Mouse (Mus musculus) midbrain, embryonic 11.5 days (tissue): Measurements from ENCODE around the gene Tnnt3. TPM values are rescaled to one million over a fixed set of nuclear protein-coding genes. Genes with fewer than 3 reads are reported as not detected.

Experiments used
- ATAC-seq: fragments of 200-750 bp; cut with Nextera tagmentation; 2 replicates; pipeline ENCODE4 v1.8.0; 2017; ENCODE audit warnings: moderate TSS enrichment, moderate library complexity; ENCODE audit not compliant: low FRiP score
- DNase-seq: peaks from one replicate; pipeline ENCODE4 v3.0.0; 2015; ENCODE audit warnings: low spot score; ENCODE audit errors: missing footprints
- H3K27ac ChIP-seq: fragments of 300-500 bp; sonication (generic); 2 replicates; pipeline ENCODE4 v1.5.1; 2014; ENCODE audit warnings: low read depth, low read length
- H3K27me3 ChIP-seq: fragments of 300-500 bp; sonication (generic); 2 replicates; pipeline ENCODE4 v1.6.1; 2014; ENCODE audit warnings: mild to moderate bottlenecking, low read length, moderate library complexity, mixed read lengths; ENCODE audit not compliant: control insufficient read depth, insufficient read depth
- H3K36me3 ChIP-seq: fragments of 300-500 bp; sonication (generic); 2 replicates; pipeline ENCODE4 v1.6.1; 2014; ENCODE audit warnings: mild to moderate bottlenecking, low read length, moderate library complexity, mixed read lengths; ENCODE audit not compliant: control insufficient read depth, insufficient read depth
- H3K4me1 ChIP-seq: fragments of 300-500 bp; sonication (generic); 2 replicates; pipeline ENCODE4 v1.6.1; 2014; ENCODE audit warnings: low read length; ENCODE audit not compliant: control insufficient read depth, insufficient read depth
- H3K4me2 ChIP-seq: fragments of 300-500 bp; sonication (generic); 2 replicates; pipeline ENCODE4 v1.6.1; 2014; ENCODE audit warnings: mild to moderate bottlenecking, moderate library complexity
- H3K4me3 ChIP-seq: fragments of 300-500 bp; sonication (generic); 2 replicates; pipeline ENCODE4 v1.5.1; 2014; ENCODE audit warnings: low read depth, low read length
- H3K9ac ChIP-seq: fragments of 300-500 bp; sonication (generic); 2 replicates; pipeline ENCODE4 v1.6.1; 2014; ENCODE audit warnings: low read length
- H3K9me3 ChIP-seq: fragments of 300-500 bp; sonication (generic); 2 replicates; pipeline ENCODE4 v1.6.1; 2016; ENCODE audit warnings: low read length; ENCODE audit not compliant: control insufficient read depth
- WGBS: fragments of 180-500 bp; shearing (Covaris S2); extraction: QIAGEN DNeasy Blood & Tissue Kit; methylation state at CpG from one replicate; pipeline ENCODE4 v1.1.7; 2014; 5-methylcytosine and 5-hydroxymethylcytosine counted together
- polyA plus RNA-seq: library from polyadenylated mRNA; unstranded; fragments of >200 nt; fragmentation: Nextera tagmentation; extraction: Ambion mirVana; gene quantifications from 2 replicates; pipeline ENCODE4 v1.2.1, GENCODE M21; 2014

Tnnt3 gene
- polyA plus RNA-seq, 1 experiment from 2014 or later: 2.0 TPM

DNA sequence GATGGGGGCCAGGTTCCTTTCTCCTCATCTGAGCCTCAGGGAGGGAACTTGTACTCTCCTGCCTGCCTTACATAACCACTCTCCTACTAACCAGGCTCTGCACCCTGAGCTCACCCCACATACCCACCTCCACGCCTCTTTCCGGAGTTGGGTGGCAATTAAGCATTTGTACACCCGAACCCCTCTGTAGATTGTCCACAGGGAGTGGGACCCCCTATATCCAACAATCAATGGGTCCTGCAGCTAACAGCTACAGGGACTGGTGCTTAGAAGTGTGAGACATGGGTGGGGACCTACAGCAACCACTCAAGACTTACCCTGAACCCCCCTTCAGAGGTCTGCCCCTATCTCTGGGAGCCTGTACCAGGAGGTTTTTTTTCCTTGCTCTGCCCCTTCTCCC lies 18.0 kb upstream of the Tnnt3 start:
- no peak overlapping the region for H3K9ac ChIP-seq
- WGBS: 95% methylated on average over 3 of the region's 3 CpGs

DNA sequence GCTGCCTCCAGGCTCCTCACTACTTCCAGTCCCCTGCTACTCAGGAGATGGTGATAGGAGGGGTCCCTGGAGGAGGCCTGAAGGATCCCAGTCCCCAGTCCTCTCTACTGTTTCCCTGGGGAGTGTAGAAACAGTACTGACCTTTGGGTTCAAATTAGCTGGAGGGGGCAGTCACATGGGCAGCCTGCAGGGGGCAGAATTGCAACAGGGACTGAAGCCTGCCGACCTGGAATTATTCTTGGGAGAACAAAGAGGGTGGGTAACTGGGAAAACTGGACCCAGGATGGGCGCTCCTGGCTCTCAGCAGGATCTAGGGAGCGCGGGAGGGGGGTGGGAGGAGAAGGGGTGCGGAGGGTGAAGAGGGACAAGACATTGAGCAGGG lies 17.5 kb upstream of the Tnnt3 start:
- DNase-seq: peak; percentile 97
- Histone ChIP-seq H3K4me3 (peak overlapping the region; percentile 19; the same call in 1 of the 2 replicates), H3K27me3 (no peaks in the 10 kb centered on the region), H3K27ac (peak overlapping the region; percentile 32), H3K4me2 (peak overlapping the region; percentile 46), H3K9ac (peak overlapping the region; percentile 77), H3K9me3 (no peaks in the 10 kb centered on the region), H3K36me3 (no peaks in the 10 kb centered on the region), H3K4me1 (peaks cover 18% of the 10 kb centered on the region)
- ATAC-seq: peak; percentile 38
- WGBS: 7% methylated on average over 5 of the region's 5 CpGs

More for the DNA sequence above, 18.0 kb upstream of the Tnnt3 start:
- peak; percentile 77 for DNase-seq
- H3K4me1 ChIP-seq: peaks cover 18% of the 10 kb centered on the region
- no peaks in the 10 kb centered on the region for H3K27me3 ChIP-seq
- H3K9me3 ChIP-seq: no peaks in the 10 kb centered on the region
- no peak for ATAC-seq
- H3K4me3 ChIP-seq: no peak overlapping the region
- no peak overlapping the region for H3K27ac ChIP-seq
- no peaks in the 10 kb centered on the region for H3K36me3 ChIP-seq
- H3K4me2 ChIP-seq: no peak overlapping the region

DNA sequence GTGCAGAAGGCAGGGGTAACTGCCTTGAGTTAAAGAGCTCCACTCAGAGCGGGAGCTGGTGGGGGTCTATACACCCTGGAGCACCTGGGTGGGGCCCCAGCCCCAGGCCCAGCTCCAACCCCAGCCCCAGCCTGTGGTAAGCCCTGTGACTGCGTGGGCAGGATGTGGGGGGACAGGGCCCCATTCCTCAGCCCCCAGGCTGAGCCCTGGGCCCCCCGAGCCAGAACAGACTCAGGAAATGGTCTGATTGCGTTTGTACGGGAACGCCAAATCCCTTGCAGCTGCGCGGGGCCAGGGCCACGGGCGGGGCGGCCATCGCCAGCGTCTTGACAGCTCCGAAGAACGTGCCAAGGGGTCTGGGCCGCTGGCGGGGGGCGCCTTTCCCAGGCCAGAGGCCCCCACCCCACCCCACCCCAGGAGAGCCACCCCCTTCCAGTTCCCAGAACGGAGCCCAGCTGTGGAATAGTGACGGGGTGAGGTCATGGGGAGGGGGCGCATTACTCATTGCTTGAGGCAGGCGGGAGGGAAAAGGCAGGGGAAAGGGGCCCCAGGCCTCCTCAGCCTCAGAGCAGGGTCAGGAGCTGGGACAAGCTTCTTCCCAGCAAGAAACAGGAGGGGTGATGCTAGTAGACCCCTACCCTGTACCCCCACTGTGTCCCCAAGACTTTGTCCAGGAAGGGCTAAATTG lies 16.9 kb upstream of the Tnnt3 start:
- DNase-seq (peak; percentile 95), ATAC-seq (peak; percentile 66)
- Histone ChIP-seq H3K4me1 (peaks cover 18% of the 10 kb centered on the region), H3K27ac (peak overlapping the region; percentile 32), H3K36me3 (no peaks in the 10 kb centered on the region), H3K4me3 (peak overlapping the region; percentile 19), H3K27me3 (no peaks in the 10 kb centered on the region), H3K9ac (peak overlapping the region; percentile 77), H3K9me3 (no peaks in the 10 kb centered on the region), H3K4me2 (peak overlapping the region; percentile 46)
- WGBS: 1% methylated on average over 22 of the region's 22 CpGs

DNA sequence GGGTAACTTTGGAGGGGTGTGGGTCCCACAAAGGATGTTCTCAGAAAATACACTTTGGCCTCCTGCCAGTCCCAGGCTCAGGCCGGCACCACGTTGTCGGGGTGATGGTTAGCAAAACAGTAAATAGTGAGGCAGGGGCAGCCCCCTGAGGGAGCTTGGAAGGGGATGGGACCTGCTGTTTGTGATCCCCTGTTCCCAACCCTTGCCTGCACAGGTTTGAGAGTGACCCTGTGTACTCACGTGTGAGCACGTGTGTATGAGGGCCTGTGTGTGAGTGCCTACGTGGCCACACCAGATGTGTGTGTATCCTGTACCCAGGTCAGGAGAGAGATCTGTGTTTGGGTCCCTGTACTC lies 16.4 kb upstream of the Tnnt3 start:
- Histone ChIP-seq H3K4me2 (peak overlapping the region; percentile 46), H3K36me3 (no peaks in the 10 kb centered on the region), H3K27ac (peak overlapping the region; percentile 32; the same call in 1 of the 2 replicates), H3K9me3 (no peaks in the 10 kb centered on the region), H3K9ac (peak overlapping the region; percentile 77), H3K4me1 (peaks cover 23% of the 10 kb centered on the region), H3K27me3 (no peaks in the 10 kb centered on the region), H3K4me3 (no peak overlapping the region)
- 20% methylated on average over 6 of the region's 6 CpGs for WGBS
- ATAC-seq (peak; percentile 31), DNase-seq (no peak)

DNA sequence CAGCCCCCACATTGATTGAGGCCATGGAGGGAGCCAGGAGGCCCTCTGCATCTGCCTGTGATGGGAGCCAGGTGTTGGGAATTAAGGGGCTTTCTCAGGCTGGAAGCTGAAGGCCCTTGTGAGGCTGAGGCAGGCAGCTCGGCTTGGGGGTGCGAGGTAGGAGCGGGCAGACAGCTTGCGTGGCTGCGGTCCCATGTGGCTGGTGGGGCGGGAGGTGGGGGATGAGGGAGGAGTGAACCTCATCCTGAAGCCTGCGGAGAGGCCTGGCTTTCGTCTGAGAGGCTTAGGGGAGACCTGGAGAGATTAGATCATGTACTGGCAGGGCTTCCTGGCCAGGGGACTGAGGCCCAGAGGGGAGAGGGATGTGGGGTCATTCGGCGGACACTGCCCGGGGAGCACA lies 15.5 kb upstream of the Tnnt3 start:
- ATAC-seq (no peak), DNase-seq (peak; percentile 86)
- Histone ChIP-seq H3K36me3 (no peaks in the 10 kb centered on the region), H3K27ac (no peak overlapping the region; the same call in 1 of the 2 replicates), H3K27me3 (no peaks in the 10 kb centered on the region), H3K4me1 (peaks cover 27% of the 10 kb centered on the region), H3K9ac (0 out of 2 replicates have a peak overlapping the region, but pooled peaks have one; percentile 2), H3K4me2 (no peak overlapping the region), H3K4me3 (no peak overlapping the region), H3K9me3 (no peaks in the 10 kb centered on the region)
- WGBS: 58% methylated on average over 11 of the region's 11 CpGs

DNA sequence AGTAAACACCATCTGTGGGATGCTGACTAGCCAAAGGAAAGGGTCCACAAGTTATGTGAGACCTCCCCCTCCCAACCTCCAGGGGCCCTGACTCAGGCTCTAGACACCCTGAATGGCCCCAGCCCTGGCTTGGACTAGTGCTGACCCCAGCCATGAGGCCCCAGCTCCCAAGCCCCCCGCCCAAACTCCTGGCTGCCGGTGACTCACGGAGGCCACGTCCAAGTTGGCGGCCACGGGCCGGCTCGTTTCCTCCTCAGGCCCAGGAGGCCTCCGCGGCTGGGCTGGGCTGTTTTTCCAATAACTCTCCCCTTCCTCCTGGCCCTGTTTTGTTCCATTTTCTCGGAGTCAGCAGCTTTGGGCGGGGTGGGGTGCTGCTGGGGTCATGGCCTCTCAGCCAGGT lies 13.9 kb upstream of the Tnnt3 start:
- no peak overlapping the region for H3K4me2 ChIP-seq
- H3K27me3 ChIP-seq: no peaks in the 10 kb centered on the region
- H3K9ac ChIP-seq: no peak overlapping the region; the same call in 1 of the 2 replicates
- no peaks in the 10 kb centered on the region for H3K36me3 ChIP-seq
- H3K9me3 ChIP-seq: no peaks in the 10 kb centered on the region
- DNase-seq (no peak), ATAC-seq (no peak)
- H3K4me3 ChIP-seq: no peak overlapping the region
- 84% methylated on average over 12 of the region's 12 CpGs for WGBS
- H3K4me1 ChIP-seq: peaks cover 27% of the 10 kb centered on the region
- no peak overlapping the region for H3K27ac ChIP-seq

DNA sequence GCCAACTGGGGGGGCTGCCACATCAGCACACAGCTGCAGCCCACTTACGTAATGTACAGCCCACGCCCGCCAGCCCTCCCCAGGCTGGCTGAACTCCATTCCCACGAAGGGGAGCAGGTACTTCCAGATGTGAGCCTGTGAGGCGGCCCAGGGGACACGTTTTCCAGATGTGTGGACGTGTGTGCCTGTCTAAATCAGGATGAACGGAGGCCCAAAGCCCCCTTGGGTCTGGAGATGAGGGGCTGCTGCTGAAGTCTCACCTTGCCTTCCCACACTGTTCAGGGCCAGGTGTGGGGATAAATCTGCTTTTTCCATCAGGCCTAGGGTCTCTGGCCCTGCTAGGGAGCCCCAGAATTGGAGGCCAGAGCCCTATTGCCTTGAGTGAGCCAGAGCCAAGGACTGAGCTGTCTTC lies 11.9 kb upstream of the Tnnt3 start:
- Histone ChIP-seq H3K9ac (peak overlapping the region; percentile 33; the same call in 1 of the 2 replicates), H3K4me1 (peaks cover 22% of the 10 kb centered on the region), H3K4me3 (no peak overlapping the region), H3K36me3 (no peaks in the 10 kb centered on the region), H3K9me3 (no peaks in the 10 kb centered on the region), H3K4me2 (no peak overlapping the region), H3K27me3 (no peaks in the 10 kb centered on the region), H3K27ac (no peak overlapping the region)
- no peak for ATAC-seq
- no peak for DNase-seq
- 79% methylated on average over 8 of the region's 8 CpGs for WGBS

DNA sequence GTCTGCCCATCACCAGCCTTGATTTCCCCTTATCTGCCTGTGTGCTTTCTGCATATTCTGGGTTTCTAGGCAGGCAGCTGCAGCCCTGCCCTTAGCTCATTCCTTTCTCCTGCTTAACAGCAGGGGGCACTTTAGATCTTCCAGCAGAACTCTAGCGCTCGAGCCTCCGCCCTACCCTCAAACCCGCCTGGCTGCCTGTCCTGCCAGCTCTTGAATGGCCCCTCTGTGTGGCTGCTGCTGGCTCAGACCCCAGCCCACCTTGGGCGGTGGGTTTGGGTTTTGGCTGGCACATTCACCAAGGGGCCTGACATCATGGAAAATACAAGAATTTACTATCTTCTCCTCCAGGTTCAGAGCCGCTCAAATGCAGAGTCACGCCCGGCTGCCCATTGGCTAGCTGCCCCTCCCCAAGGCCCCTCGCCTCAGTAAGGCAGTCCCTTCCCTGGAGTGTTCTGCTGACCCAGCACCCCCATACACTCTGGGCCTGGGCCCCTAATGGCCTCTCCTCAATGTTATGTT lies 11.2 kb upstream of the Tnnt3 start:
- H3K9me3 ChIP-seq: no peaks in the 10 kb centered on the region
- 15% methylated on average over 9 of the region's 9 CpGs for WGBS
- H3K4me3 ChIP-seq: no peak overlapping the region
- DNase-seq (peak; percentile 93), ATAC-seq (peak; percentile 76)
- no peaks in the 10 kb centered on the region for H3K36me3 ChIP-seq
- H3K9ac ChIP-seq: peak overlapping the region; percentile 33; the same call in 1 of the 2 replicates
- H3K27me3 ChIP-seq: no peaks in the 10 kb centered on the region
- H3K4me1 ChIP-seq: peaks cover 15% of the 10 kb centered on the region
- H3K27ac ChIP-seq: no peak overlapping the region
- peak overlapping the region; percentile 30; the same call in 1 of the 2 replicates for H3K4me2 ChIP-seq

DNA sequence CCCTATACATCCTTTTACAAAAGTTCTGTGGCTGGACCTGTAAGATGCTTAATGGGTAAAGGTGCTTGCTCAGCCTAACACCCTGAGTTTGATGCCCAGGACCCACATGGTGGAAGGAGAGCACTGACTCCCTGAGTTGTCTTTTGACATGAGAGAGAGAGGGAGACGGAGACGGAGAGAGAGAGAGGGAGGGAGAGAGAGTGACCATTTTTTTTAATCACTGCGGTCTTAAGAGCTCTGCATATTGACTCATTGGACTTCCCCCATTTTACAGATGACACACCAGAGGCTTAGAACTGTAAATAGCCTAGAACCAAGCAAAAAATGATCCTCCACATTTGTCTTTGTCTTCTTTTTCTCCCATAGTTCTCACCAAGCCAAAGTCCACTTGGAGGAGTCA lies 10.6 kb upstream of the Tnnt3 start:
- Histone ChIP-seq H3K4me1 (peaks cover 11% of the 10 kb centered on the region), H3K27me3 (no peaks in the 10 kb centered on the region), H3K4me3 (no peak overlapping the region), H3K27ac (no peak overlapping the region), H3K9me3 (no peaks in the 10 kb centered on the region), H3K36me3 (no peaks in the 10 kb centered on the region), H3K9ac (no peak overlapping the region), H3K4me2 (no peak overlapping the region)
- ATAC-seq (no peak), DNase-seq (peak; percentile 81)
- 71% methylated on average over 3 of the region's 3 CpGs for WGBS
